Mouse (Mus musculus) liver, adult 2 months (tissue): ENCODE measurements around the gene Bmpr1b.

Source experiments
- CTCF ChIP-seq: fragments of 200-500 bp; IDR thresholded peaks from 2 replicates; pipeline ENCODE4 v1.5.1; 2011; ENCODE audit warnings: low read depth, low read length, control low read depth
- POLR2A ChIP-seq: fragments of 200-500 bp; IDR thresholded peaks from 2 replicates; pipeline ENCODE4 v1.6.1; 2011; ENCODE audit warnings: low read length, control low read depth; ENCODE audit not compliant: insufficient read depth; ENCODE audit errors: extremely low read depth

GRCm38 (mm10) chr3:142048493-142048892, 120.7 kb downstream of the Bmpr1b start:
- TF ChIP-seq POLR2A (no peak), CTCF (no peak)
